Mouse (Mus musculus) neural tube, embryonic 15.5 days (tissue): ENCODE data around the gene 4930469K13Rik. TPM values are rescaled to one million over a fixed set of nuclear protein-coding genes. Genes with fewer than 3 reads are reported as not detected.

Experiments used
- ATAC-seq: fragments of 200-750 bp; cut with Nextera tagmentation; 2 replicates; pipeline ENCODE4 v1.8.0; 2017; ENCODE audit warnings: mild to moderate bottlenecking, moderate TSS enrichment, moderate library complexity; ENCODE audit not compliant: low FRiP score
- H3K27ac ChIP-seq: fragments of 300-500 bp; sonication (generic); replicated peaks from 2 replicates; pipeline ENCODE4 v1.5.1; 2015; ENCODE audit warnings: mild to moderate bottlenecking, inconsistent platforms
- H3K27me3 ChIP-seq: fragments of 300-500 bp; sonication (generic); replicated peaks from 2 replicates; pipeline ENCODE4 v1.6.1; 2015; ENCODE audit warnings: inconsistent platforms
- H3K36me3 ChIP-seq: fragments of 300-500 bp; sonication (generic); 2 replicates; pipeline ENCODE4 v1.6.1; 2015; ENCODE audit warnings: inconsistent platforms
- H3K4me1 ChIP-seq: fragments of 300-500 bp; sonication (generic); 2 replicates; pipeline ENCODE4 v1.6.1; 2015; ENCODE audit warnings: inconsistent platforms
- H3K4me2 ChIP-seq: fragments of 300-500 bp; sonication (generic); 2 replicates; pipeline ENCODE4 v1.6.1; 2015; ENCODE audit warnings: inconsistent platforms, mild to moderate bottlenecking, moderate library complexity
- H3K4me3 ChIP-seq: fragments of 300-500 bp; sonication (generic); replicated peaks from 2 replicates; pipeline ENCODE4 v1.5.1; 2015; ENCODE audit warnings: mild to moderate bottlenecking, inconsistent platforms
- H3K9ac ChIP-seq: fragments of 300-500 bp; sonication (generic); replicated peaks from 2 replicates; pipeline ENCODE4 v1.6.1; 2015; ENCODE audit warnings: mild to moderate bottlenecking, inconsistent platforms
- H3K9me3 ChIP-seq: fragments of 300-500 bp; sonication (generic); replicated peaks from 2 replicates; pipeline ENCODE4 v1.6.1; 2016; ENCODE audit warnings: inconsistent platforms
- WGBS: fragments of 180-500 bp; shearing (Covaris S2); methylation state at CpG from one replicate; pipeline ENCODE4 v1.1.7; 2015; ENCODE audit warnings: mixed read lengths; 5-methylcytosine and 5-hydroxymethylcytosine counted together
- polyA plus RNA-seq: library from polyadenylated mRNA; unstranded; fragments of >200 nt; fragmentation: Nextera tagmentation; extraction: Ambion mirVana; gene quantifications from 2 replicates; pipeline ENCODE4 v1.2.1, GENCODE M21; 2015

4930469K13Rik gene
- polyA plus RNA-seq, 1 experiment from 2014 or later, result 24.1 TPM

DNA sequence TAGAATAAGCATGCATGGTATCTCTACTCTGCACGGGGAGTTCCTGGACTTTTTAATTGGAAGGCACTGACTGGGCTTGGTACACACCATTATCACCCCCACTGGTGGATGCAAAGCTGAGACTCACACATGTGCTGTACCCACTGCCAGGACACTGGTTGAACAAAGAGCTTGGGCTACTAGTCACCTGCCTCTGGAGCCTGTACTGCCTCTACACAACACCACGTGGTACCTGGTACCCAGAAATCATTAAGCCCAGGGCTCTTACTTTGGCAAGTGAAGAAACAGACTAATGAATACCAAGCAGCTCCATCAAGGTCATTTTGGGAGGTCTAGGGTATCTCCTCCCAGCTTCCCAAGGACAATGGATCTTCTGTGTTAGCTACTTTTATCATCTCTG is 15.4 kb upstream of the 4930469K13Rik start:
- H3K27ac ChIP-seq, result peak overlapping the region; percentile 66
- no peak overlapping the region for H3K4me3 ChIP-seq
- ATAC-seq, result peak; percentile 51; the same call in 1 of the 2 replicates
- no peaks in the 10 kb centered on the region for H3K27me3 ChIP-seq
- no peaks in the 10 kb centered on the region for H3K36me3 ChIP-seq
- H3K4me2 ChIP-seq, result no peak overlapping the region
- 47% methylated on average over 2 of the region's 2 CpGs for WGBS
- peaks cover 19% of the 10 kb centered on the region for H3K4me1 ChIP-seq
- no peaks in the 10 kb centered on the region for H3K9me3 ChIP-seq
- H3K9ac ChIP-seq, result no peak overlapping the region

DNA sequence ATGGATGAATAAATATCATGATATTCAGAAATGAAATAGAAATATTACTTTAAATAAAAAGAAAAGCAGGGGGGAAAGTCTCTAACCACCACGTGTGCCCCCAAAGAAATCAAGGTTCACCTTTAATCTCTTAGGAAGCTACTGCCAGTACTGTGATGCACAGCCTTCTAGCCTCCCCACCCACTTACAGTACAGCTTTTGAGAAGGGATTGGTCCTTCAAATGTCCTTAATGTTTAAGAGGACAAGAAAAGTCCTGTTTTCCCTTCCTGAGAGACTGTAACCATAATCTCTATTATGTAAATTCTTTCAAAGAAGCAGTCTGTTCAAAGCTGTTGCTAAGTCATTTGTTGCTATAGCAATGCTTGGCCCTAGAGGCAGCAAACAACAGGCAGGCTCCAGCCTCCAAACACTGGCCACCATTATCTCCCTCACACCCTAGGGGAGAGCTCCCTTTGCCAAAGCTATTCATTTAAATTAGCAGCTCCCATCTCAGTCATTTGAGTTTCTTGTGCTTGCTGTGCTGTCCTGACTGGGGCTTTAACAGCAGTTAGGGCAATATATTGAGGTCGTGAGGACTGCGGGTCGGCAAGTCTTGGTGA is 14.5 kb upstream of the 4930469K13Rik start:
- H3K4me1 ChIP-seq, result peaks cover 19% of the 10 kb centered on the region
- no peaks in the 10 kb centered on the region for H3K9me3 ChIP-seq
- no peak overlapping the region for H3K4me2 ChIP-seq
- H3K4me3 ChIP-seq, result no peak overlapping the region
- no peaks in the 10 kb centered on the region for H3K27me3 ChIP-seq
- no peak overlapping the region for H3K9ac ChIP-seq
- no peaks in the 10 kb centered on the region for H3K36me3 ChIP-seq
- peak overlapping the region; percentile 66 for H3K27ac ChIP-seq
- peak; percentile 93 for ATAC-seq
- WGBS, result 10% methylated on average over 4 of the region's 4 CpGs

GRCm38 (mm10) chr11:34111940-34112339 is 13.6 kb upstream of the 4930469K13Rik start:
- no peak overlapping the region for H3K4me3 ChIP-seq
- no peak for ATAC-seq
- H3K4me2 ChIP-seq, result no peak overlapping the region
- H3K36me3 ChIP-seq, result no peaks in the 10 kb centered on the region
- no peaks in the 10 kb centered on the region for H3K27me3 ChIP-seq
- no peak overlapping the region for H3K27ac ChIP-seq
- H3K4me1 ChIP-seq, result peaks cover 19% of the 10 kb centered on the region
- no peaks in the 10 kb centered on the region for H3K9me3 ChIP-seq
- 43% methylated on average over 7 of the region's 7 CpGs for WGBS
- H3K9ac ChIP-seq, result no peak overlapping the region

GRCm38 (mm10) chr11:34109260-34109659 is 10.9 kb upstream of the 4930469K13Rik start:
- H3K9me3 ChIP-seq, result no peaks in the 10 kb centered on the region
- no peaks in the 10 kb centered on the region for H3K36me3 ChIP-seq
- H3K4me2 ChIP-seq, result no peak overlapping the region
- H3K27ac ChIP-seq, result no peak overlapping the region
- ATAC-seq, result no peak
- no peak overlapping the region for H3K9ac ChIP-seq
- 97% methylated on average over 1 of the region's 1 CpGs for WGBS
- H3K4me3 ChIP-seq, result no peak overlapping the region
- peaks cover 39% of the 10 kb centered on the region for H3K4me1 ChIP-seq
- no peaks in the 10 kb centered on the region for H3K27me3 ChIP-seq

- WGBS, result 11% methylated on average over 1 of the region's 1 CpGs
- Histone ChIP-seq H3K4me2 (no peak overlapping the region), H3K4me1 (peaks cover 32% of the 10 kb centered on the region), H3K27ac (no peak overlapping the region; the same call in 1 of the 2 replicates), H3K9me3 (no peaks in the 10 kb centered on the region), H3K27me3 (no peaks in the 10 kb centered on the region), H3K4me3 (no peak overlapping the region), H3K36me3 (no peaks in the 10 kb centered on the region), H3K9ac (no peak overlapping the region)
- peak; percentile 56 for ATAC-seq
These were observed 6.6 kb upstream of the 4930469K13Rik start for GRCm38 (mm10) chr11:34104919-34105318.

GRCm38 (mm10) chr11:34101827-34102226 is 3.5 kb upstream of the 4930469K13Rik start:
- Histone ChIP-seq H3K9ac (no peak overlapping the region), H3K4me1 (peaks cover 32% of the 10 kb centered on the region), H3K4me2 (no peak overlapping the region), H3K4me3 (no peak overlapping the region), H3K27ac (no peak overlapping the region), H3K27me3 (no peaks in the 10 kb centered on the region), H3K9me3 (no peaks in the 10 kb centered on the region), H3K36me3 (no peaks in the 10 kb centered on the region)
- 89% methylated on average over 4 of the region's 4 CpGs for WGBS
- ATAC-seq, result no peak

DNA sequence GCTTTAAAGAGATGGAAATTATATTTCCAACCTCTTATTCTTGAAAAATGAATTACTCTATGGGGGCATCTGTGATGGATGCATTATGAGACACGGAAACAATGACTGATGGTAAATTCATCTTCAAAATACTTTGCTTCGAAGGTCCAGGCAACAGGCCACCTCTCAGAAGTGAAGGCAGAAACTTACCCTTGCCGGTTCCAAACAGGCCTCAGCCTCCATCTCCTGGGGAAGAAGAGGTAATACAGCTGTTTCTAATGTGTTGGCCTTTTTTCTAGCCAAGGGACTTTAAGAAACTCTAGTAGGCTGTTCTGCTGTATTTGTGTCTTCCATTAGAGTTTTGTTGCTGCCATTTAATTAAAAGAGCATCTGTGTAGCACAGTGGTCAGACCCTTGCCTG is 11.3 kb downstream of the 4930469K13Rik start:
- H3K9ac ChIP-seq, result no peak overlapping the region
- H3K27ac ChIP-seq, result no peak overlapping the region
- H3K4me2 ChIP-seq, result no peak overlapping the region
- H3K4me1 ChIP-seq, result no peaks in the 10 kb centered on the region
- H3K9me3 ChIP-seq, result no peaks in the 10 kb centered on the region
- H3K4me3 ChIP-seq, result no peak overlapping the region
- WGBS, result 66% methylated on average over 3 of the region's 3 CpGs
- H3K36me3 ChIP-seq, result no peaks in the 10 kb centered on the region
- no peak for ATAC-seq
- no peaks in the 10 kb centered on the region for H3K27me3 ChIP-seq

DNA sequence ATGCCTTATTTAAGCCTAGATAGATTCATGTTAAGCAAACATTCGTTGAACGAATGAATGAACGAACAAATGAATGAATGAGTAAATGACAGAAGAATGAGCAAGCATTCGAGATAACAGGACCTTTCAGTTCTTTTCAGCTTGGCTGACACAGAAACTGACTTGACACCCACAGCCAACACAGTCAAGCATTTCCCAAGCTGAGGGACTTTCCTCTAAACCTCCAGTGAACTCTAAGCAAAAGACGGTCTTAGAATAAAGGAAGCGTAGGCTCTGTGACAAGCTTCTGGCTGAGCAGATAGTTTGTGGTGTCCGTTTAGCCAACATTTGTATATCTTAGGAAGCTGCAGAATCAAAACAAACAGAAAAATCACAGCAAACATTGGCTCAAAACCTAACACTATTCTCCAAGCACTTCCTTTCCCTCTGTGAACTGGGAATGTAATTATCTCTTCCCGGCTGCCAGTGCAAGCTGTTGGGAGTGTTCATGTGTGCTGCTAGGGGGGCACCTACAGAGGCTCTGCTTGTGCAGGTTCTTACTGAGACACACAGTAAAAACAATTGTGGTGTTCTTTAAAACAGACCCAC is 12.1 kb downstream of the 4930469K13Rik start:
- Histone ChIP-seq H3K4me2 (no peak overlapping the region), H3K27ac (no peak overlapping the region), H3K36me3 (no peaks in the 10 kb centered on the region), H3K9me3 (no peaks in the 10 kb centered on the region), H3K9ac (no peak overlapping the region), H3K27me3 (no peaks in the 10 kb centered on the region), H3K4me1 (no peaks in the 10 kb centered on the region), H3K4me3 (no peak overlapping the region)
- WGBS, result 79% methylated on average over 8 of the region's 8 CpGs
- ATAC-seq, result no peak

DNA sequence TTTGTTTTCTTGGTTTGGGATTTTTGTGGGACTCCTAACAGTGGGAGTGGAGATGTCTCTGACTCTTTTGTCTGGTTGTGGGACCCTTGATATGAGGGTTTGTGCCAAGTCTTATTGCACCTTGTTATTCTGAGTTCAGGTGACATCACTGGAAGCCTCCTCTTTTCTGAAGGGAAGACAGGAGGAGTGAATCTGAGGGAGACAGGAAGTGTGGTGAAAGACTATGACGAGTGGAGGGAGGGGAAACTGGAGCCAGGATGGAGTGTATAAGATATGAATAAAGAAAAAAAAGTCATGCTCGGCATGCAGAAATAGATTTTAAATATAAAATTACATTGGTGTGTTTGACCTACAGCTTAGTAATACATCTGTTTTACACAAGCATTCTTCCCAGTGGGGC is 13.7 kb downstream of the 4930469K13Rik start:
- Histone ChIP-seq H3K4me1 (peaks cover 10% of the 10 kb centered on the region), H3K27me3 (no peaks in the 10 kb centered on the region), H3K4me2 (no peak overlapping the region), H3K27ac (no peak overlapping the region), H3K4me3 (no peak overlapping the region), H3K36me3 (no peaks in the 10 kb centered on the region), H3K9ac (no peak overlapping the region), H3K9me3 (no peaks in the 10 kb centered on the region)
- 70% methylated on average over 2 of the region's 2 CpGs for WGBS
- ATAC-seq, result no peak

- Histone ChIP-seq H3K9me3 (no peaks in the 10 kb centered on the region), H3K4me3 (no peak overlapping the region), H3K27me3 (no peaks in the 10 kb centered on the region), H3K9ac (no peak overlapping the region), H3K4me2 (no peak overlapping the region), H3K27ac (no peak overlapping the region), H3K36me3 (no peaks in the 10 kb centered on the region), H3K4me1 (peaks cover 10% of the 10 kb centered on the region)
- ATAC-seq, result no peak
- WGBS, result 81% methylated on average over 7 of the region's 7 CpGs
These were observed 14.6 kb downstream of the 4930469K13Rik start for GRCm38 (mm10) chr11:34083795-34084194.

GRCm38 (mm10) chr11:34079542-34080464 is 18.6 kb downstream of the 4930469K13Rik start:
- H3K4me1 ChIP-seq, result peaks cover 10% of the 10 kb centered on the region
- 57% methylated on average over 6 of the region's 6 CpGs for WGBS
- H3K27me3 ChIP-seq, result no peaks in the 10 kb centered on the region
- H3K27ac ChIP-seq, result peak overlapping the region; percentile 45
- no peaks in the 10 kb centered on the region for H3K36me3 ChIP-seq
- no peaks in the 10 kb centered on the region for H3K9me3 ChIP-seq
- H3K9ac ChIP-seq, result no peak overlapping the region
- ATAC-seq, result peak; percentile 62
- no peak overlapping the region for H3K4me3 ChIP-seq
- no peak overlapping the region for H3K4me2 ChIP-seq

DNA sequence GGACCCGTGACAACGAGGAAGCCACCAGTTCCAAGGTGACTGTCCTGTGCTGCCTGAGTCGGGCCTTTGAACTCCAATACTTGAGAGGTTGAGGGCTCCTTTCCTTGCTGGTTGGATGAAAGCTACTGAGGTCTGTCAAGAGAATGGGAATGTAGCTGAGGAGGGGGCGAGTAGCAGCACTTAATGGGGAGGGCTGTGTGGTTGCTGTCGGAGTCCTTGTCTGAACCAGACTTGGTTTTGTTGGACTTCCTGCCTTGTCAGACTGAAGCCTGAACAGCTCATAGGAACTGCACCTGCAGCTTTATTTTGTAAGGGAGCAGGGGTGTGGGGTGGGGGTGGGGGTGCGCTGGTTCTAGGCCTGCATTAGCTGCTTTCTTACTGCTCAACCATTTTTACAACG is 19.8 kb downstream of the 4930469K13Rik start:
- H3K4me3 ChIP-seq, result no peak overlapping the region
- WGBS, result 90% methylated on average over 7 of the region's 7 CpGs
- peaks cover 13% of the 10 kb centered on the region for H3K4me1 ChIP-seq
- no peaks in the 10 kb centered on the region; the same call in 1 of the 2 replicates for H3K27me3 ChIP-seq
- H3K27ac ChIP-seq, result no peak overlapping the region
- no peak for ATAC-seq
- no peak overlapping the region for H3K9ac ChIP-seq
- no peaks in the 10 kb centered on the region for H3K9me3 ChIP-seq
- H3K36me3 ChIP-seq, result no peaks in the 10 kb centered on the region
- no peak overlapping the region for H3K4me2 ChIP-seq
